Mouse (Mus musculus) heart, adult 2 months (tissue): ENCODE measurements around the gene Cycs.

Source experiments
- CTCF ChIP-seq: fragments of 200-600 bp; IDR thresholded peaks from 2 replicates; pipeline ENCODE4 v1.8.1; 2022; ENCODE audit warnings: antibody characterized with exemption, mild to moderate bottlenecking, moderate library complexity
- EP300 ChIP-seq: fragments of 200-500 bp; IDR thresholded peaks from 2 replicates; pipeline ENCODE4 v1.6.1; 2011; ENCODE audit warnings: low read depth, low read length, control low read depth; ENCODE audit not compliant: insufficient read depth
- POLR2A ChIP-seq: fragments of 200-500 bp; IDR thresholded peaks from 2 replicates; pipeline ENCODE4 v1.6.1; 2011; ENCODE audit warnings: mild to moderate bottlenecking, low read depth, low read length, control low read depth; ENCODE audit not compliant: insufficient read depth

GRCm38 (mm10) chr6:50586316-50586715 lies 20.0 kb upstream of the Cycs start:
- TF ChIP-seq EP300 (no peak), CTCF (no peak), POLR2A (no peak)
